Mouse (Mus musculus) hindbrain, postnatal 0 days (tissue): ENCODE measurements around the gene Btbd35f1. TPM values are rescaled to one million over a fixed set of nuclear protein-coding genes. Genes with fewer than 3 reads are reported as not detected.
"Not testable (repeated sequence)": the region's sequence is repeated elsewhere in the genome, so short reads cannot be mapped to it uniquely, and the experiment has no call there.

Source experiments
- ATAC-seq: fragments of 200-750 bp; cut with Nextera tagmentation; 2 replicates; pipeline ENCODE4 v1.8.0; 2017; ENCODE audit warnings: mild to moderate bottlenecking, moderate TSS enrichment, moderate library complexity
- DNase-seq: peaks from one replicate; pipeline ENCODE4 v3.0.0-alpha.2; 2015; ENCODE audit warnings: low spot score
- H3K27ac ChIP-seq: fragments of 300-500 bp; sonication (generic); 2 replicates; pipeline ENCODE4 v1.5.1; 2014; ENCODE audit warnings: mild to moderate bottlenecking
- H3K27me3 ChIP-seq: fragments of 300-500 bp; sonication (generic); 2 replicates; pipeline ENCODE4 v1.6.1; 2014; ENCODE audit warnings: low read length, mixed read lengths; ENCODE audit not compliant: insufficient read depth
- H3K36me3 ChIP-seq: fragments of 300-500 bp; sonication (generic); 2 replicates; pipeline ENCODE4 v1.6.1; 2014; ENCODE audit warnings: low read length, mixed read lengths; ENCODE audit not compliant: insufficient read depth
- H3K4me1 ChIP-seq: fragments of 300-500 bp; sonication (generic); 2 replicates; pipeline ENCODE4 v1.6.1; 2014; ENCODE audit warnings: antibody characterized with exemption, low read length, mixed read lengths; ENCODE audit not compliant: insufficient read depth
- H3K4me2 ChIP-seq: fragments of 300-500 bp; sonication (generic); 2 replicates; pipeline ENCODE4 v1.6.1; 2014; ENCODE audit warnings: low read depth, mild to moderate bottlenecking, low read length, moderate library complexity, mixed read lengths
- H3K4me3 ChIP-seq: fragments of 300-500 bp; sonication (generic); 2 replicates; pipeline ENCODE4 v1.5.1; 2014; ENCODE audit warnings: low read length
- H3K9ac ChIP-seq: fragments of 300-500 bp; sonication (generic); replicated peaks from 2 replicates; pipeline ENCODE4 v1.6.1; 2014; ENCODE audit warnings: mild to moderate bottlenecking, low read length, moderate library complexity, mixed read lengths
- H3K9me3 ChIP-seq: fragments of 300-500 bp; sonication (generic); 2 replicates; pipeline ENCODE4 v1.6.1; 2016; ENCODE audit warnings: low read length, mixed read lengths
- WGBS: fragments of 180-500 bp; shearing (Covaris S2); extraction: QIAGEN DNeasy Blood & Tissue Kit; methylation state at CpG from one replicate; pipeline ENCODE4 v1.1.7; 2014; 5-methylcytosine and 5-hydroxymethylcytosine counted together
- polyA plus RNA-seq: library from polyadenylated mRNA; unstranded; fragments of >200 nt; fragmentation: Nextera tagmentation; extraction: Ambion mirVana; gene quantifications from 2 replicates; pipeline ENCODE4 v1.2.1, GENCODE M21; 2015
- total RNA-seq: library from RNA; depleted of rRNA; stranded (reverse); fragments of >200 nt; gene quantifications from 2 replicates; pipeline ENCODE4 v1.2.3, GENCODE M21; 2014; rRNA removed

The Btbd35f1 gene
- total RNA-seq: not detected in 2 replicates
- polyA plus RNA-seq: not detected in 2 replicates

- H3K36me3 ChIP-seq, H3K27ac ChIP-seq, DNase-seq, H3K4me2 ChIP-seq, H3K9me3 ChIP-seq, H3K27me3 ChIP-seq, H3K4me3 ChIP-seq, H3K9ac ChIP-seq, ATAC-seq, H3K4me1 ChIP-seq: not testable (repeated sequence)
- WGBS: no CpG with 5 or more reads among the region's 3 CpGs
These were observed at the start of gene Btbd35f1 for GRCm38 (mm10) chrX:32559755-32560154. Gene Btbd35f1 (plus strand): TSS chrX:32560055.

GRCm38 (mm10) chrX:32590878-32591542 is 31.2 kb downstream of the Btbd35f1 start:
- H3K9ac ChIP-seq, H3K27ac ChIP-seq, DNase-seq, H3K4me3 ChIP-seq, ATAC-seq, H3K4me1 ChIP-seq, H3K9me3 ChIP-seq, H3K27me3 ChIP-seq, H3K4me2 ChIP-seq, H3K36me3 ChIP-seq: not testable (repeated sequence)
- WGBS: 87% methylated on average over 1 of the region's 1 CpGs

GRCm38 (mm10) chrX:32601008-32601407 is 41.2 kb downstream of the Btbd35f1 start:
- whole genome bisulfite sequencing: 81% methylated on average over 1 of the region's 2 CpGs
- H3K9me3 ChIP-seq, H3K4me3 ChIP-seq, DNase-seq, H3K4me2 ChIP-seq, H3K27ac ChIP-seq, H3K36me3 ChIP-seq, ATAC-seq, H3K27me3 ChIP-seq, H3K9ac ChIP-seq, H3K4me1 ChIP-seq: not testable (repeated sequence)

DNA sequence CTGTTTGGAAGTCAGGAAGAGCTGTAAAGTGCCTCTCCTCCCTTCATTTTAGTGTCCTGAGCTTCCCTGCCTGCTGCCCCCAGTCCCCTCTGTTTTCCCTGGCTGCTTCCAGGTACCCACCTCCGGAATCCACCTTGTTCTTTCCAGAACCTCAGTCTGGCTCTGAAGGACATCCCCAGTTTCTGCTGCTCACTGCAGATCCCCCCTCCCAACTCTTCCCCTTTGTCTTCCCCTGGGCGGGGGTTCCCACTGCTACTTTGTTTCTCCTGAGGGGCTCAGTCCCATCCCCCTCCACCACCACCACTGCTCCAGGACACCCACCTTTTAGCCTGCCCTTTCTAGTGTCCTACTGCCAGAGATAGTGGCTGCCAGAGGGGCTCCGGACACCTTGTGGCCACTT is 41.6 kb downstream of the Btbd35f1 start:
- H3K27me3 ChIP-seq, H3K4me3 ChIP-seq, DNase-seq, H3K36me3 ChIP-seq, ATAC-seq, H3K4me2 ChIP-seq, H3K9me3 ChIP-seq, H3K27ac ChIP-seq, H3K4me1 ChIP-seq, H3K9ac ChIP-seq: not testable (repeated sequence)
- WGBS: 85% methylated on average over 3 of the region's 3 CpGs

Other genes with a start within 250 kb of the Btbd35f1 start
- gene Gm5926, start 90.7 kb downstream of the Btbd35f1 start, total RNA-seq: not detected in 2 replicates
- gene Gm5926, start 90.7 kb downstream of the Btbd35f1 start, polyA plus RNA-seq: not detected in 2 replicates
- not detected in 2 replicates for gene Btbd35f21, start 166.1 kb downstream of the Btbd35f1 start, total RNA-seq
- gene Btbd35f21, start 166.1 kb downstream of the Btbd35f1 start, polyA plus RNA-seq: not detected in 2 replicates